Mouse (Mus musculus): ENCODE results near the gene Cass4.

GRCm38 (mm10) chr2:172355833-172356232 lies 37.8 kb upstream of the Cass4 start:
- no peak for TF ChIP-seq CTCF (IDR thresholded peaks at IDR 0.05; ENCODE audit: low read depth, low read length)
- TF ChIP-seq POLR2A (IDR thresholded peaks at IDR 0.05; ENCODE audit: borderline replicate concordance, low read depth, low read length), result no peak

Measured in bone marrow macrophage, adult 2 months (primary cell).